Mouse (Mus musculus) lung, embryonic 16.5 days (tissue): ENCODE measurements around the gene Atad5. TPM values are rescaled to one million over a fixed set of nuclear protein-coding genes. Genes with fewer than 3 reads are reported as not detected.

Experiments used
- ATAC-seq: fragments of 200-750 bp; cut with Nextera tagmentation; 2 replicates; pipeline ENCODE4 v1.8.0; 2017; ENCODE audit warnings: low read depth, mild to moderate bottlenecking, moderate library complexity
- H3K27ac ChIP-seq: fragments of 300-500 bp; sonication (generic); 2 replicates; pipeline ENCODE4 v1.5.1; 2014; ENCODE audit warnings: mild to moderate bottlenecking, control low read depth, low read length
- H3K27me3 ChIP-seq: fragments of 300-500 bp; sonication (generic); 2 replicates; pipeline ENCODE4 v1.6.1; 2014; ENCODE audit warnings: low read depth, low read length, mixed read lengths; ENCODE audit not compliant: control insufficient read depth, insufficient read depth
- H3K36me3 ChIP-seq: fragments of 300-500 bp; sonication (generic); 2 replicates; pipeline ENCODE4 v1.6.1; 2014; ENCODE audit warnings: low read length; ENCODE audit not compliant: control insufficient read depth, insufficient read depth
- H3K4me1 ChIP-seq: fragments of 300-500 bp; sonication (generic); replicated peaks from 2 replicates; pipeline ENCODE4 v1.6.1; 2014; ENCODE audit warnings: low read length, mixed read lengths; ENCODE audit not compliant: control insufficient read depth, insufficient read depth
- H3K4me2 ChIP-seq: fragments of 300-500 bp; sonication (generic); 2 replicates; pipeline ENCODE4 v1.6.1; 2014; ENCODE audit warnings: low read depth, low read length, control low read depth
- H3K4me3 ChIP-seq: fragments of 300-500 bp; sonication (generic); 2 replicates; pipeline ENCODE4 v1.5.1; 2014; ENCODE audit warnings: mild to moderate bottlenecking, low read length, control low read depth
- H3K9ac ChIP-seq: fragments of 300-500 bp; sonication (generic); 2 replicates; pipeline ENCODE4 v1.6.1; 2014; ENCODE audit warnings: low read length, control low read depth
- H3K9me3 ChIP-seq: fragments of 300-500 bp; sonication (generic); 2 replicates; pipeline ENCODE4 v1.6.1; 2016; ENCODE audit warnings: low read length; ENCODE audit not compliant: control insufficient read depth
- WGBS: fragments of 180-500 bp; shearing (Covaris S2); extraction: QIAGEN DNeasy Blood & Tissue Kit; methylation state at CpG from one replicate; pipeline ENCODE4 v1.1.7; 2014; 5-methylcytosine and 5-hydroxymethylcytosine counted together
- polyA plus RNA-seq: library from polyadenylated mRNA; unstranded; fragments of >200 nt; fragmentation: Nextera tagmentation; extraction: Ambion mirVana; gene quantifications from 2 replicates; pipeline ENCODE4 v1.2.1, GENCODE M21; 2015

The Atad5 gene
- polyA plus RNA-seq, 1 experiment from 2014 or later: 11.5 TPM

- no peaks in the 10 kb centered on the region for H3K36me3 ChIP-seq
- no peak overlapping the region for H3K4me2 ChIP-seq
- no peak overlapping the region for H3K4me3 ChIP-seq
- H3K27me3 ChIP-seq: peaks cover 27% of the 10 kb centered on the region
- H3K9ac ChIP-seq: no peak overlapping the region
- no peaks in the 10 kb centered on the region for H3K9me3 ChIP-seq
- no peak overlapping the region for H3K27ac ChIP-seq
- H3K4me1 ChIP-seq: 0 out of 2 replicates have a peak, but pooled peaks cover 2% of the 10 kb centered on the region
- WGBS: 60% methylated on average over 8 of the region's 8 CpGs
- ATAC-seq: no peak
Measured at GRCm38 (mm10) chr11:80152376-80152775, 63.2 kb downstream of the Atad5 start.

- no peaks in the 10 kb centered on the region for H3K9me3 ChIP-seq
- peak; percentile 95 for ATAC-seq
- WGBS: 4% methylated on average over 38 of the region's 47 CpGs
- no peaks in the 10 kb centered on the region for H3K36me3 ChIP-seq
- H3K4me1 ChIP-seq: 0 out of 2 replicates have a peak, but pooled peaks cover 2% of the 10 kb centered on the region
- no peak within 1 kb of the TSS for H3K27ac ChIP-seq
- H3K9ac ChIP-seq: peak within 1 kb of the TSS; percentile 65
- peaks cover 27% of the 10 kb centered on the region for H3K27me3 ChIP-seq
- H3K4me3 ChIP-seq: peak within 1 kb of the TSS; percentile 62
- H3K4me2 ChIP-seq: peak within 1 kb of the TSS; percentile 74
Measured at GRCm38 (mm10) chr11:80153857-80154495, 64.8 kb downstream of the Atad5 start, which contains the start of gene Adap2. Gene Adap2, plus strand, starts transcription at chr11:80154105.

- Histone ChIP-seq H3K9ac (peak overlapping the region; percentile 65), H3K36me3 (no peaks in the 10 kb centered on the region), H3K4me3 (peak overlapping the region; percentile 62), H3K27ac (no peak overlapping the region), H3K4me2 (peak overlapping the region; percentile 74), H3K4me1 (0 out of 2 replicates have a peak, but pooled peaks cover 2% of the 10 kb centered on the region), H3K27me3 (peaks cover 27% of the 10 kb centered on the region), H3K9me3 (no peaks in the 10 kb centered on the region)
- ATAC-seq: no peak
- 30% methylated on average over 25 of the region's 25 CpGs for WGBS
Measured at GRCm38 (mm10) chr11:80154501-80154900, 65.3 kb downstream of the Atad5 start.

- peaks cover 27% of the 10 kb centered on the region for H3K27me3 ChIP-seq
- H3K4me2 ChIP-seq: no peak overlapping the region
- no peak overlapping the region for H3K4me3 ChIP-seq
- ATAC-seq: no peak
- WGBS: 79% methylated on average over 8 of the region's 8 CpGs
- H3K4me1 ChIP-seq: 0 out of 2 replicates have a peak, but pooled peaks cover 2% of the 10 kb centered on the region
- H3K9me3 ChIP-seq: no peaks in the 10 kb centered on the region
- H3K9ac ChIP-seq: no peak overlapping the region
- H3K27ac ChIP-seq: no peak overlapping the region
- H3K36me3 ChIP-seq: no peaks in the 10 kb centered on the region
Measured at GRCm38 (mm10) chr11:80155541-80155940, 66.3 kb downstream of the Atad5 start.

DNA sequence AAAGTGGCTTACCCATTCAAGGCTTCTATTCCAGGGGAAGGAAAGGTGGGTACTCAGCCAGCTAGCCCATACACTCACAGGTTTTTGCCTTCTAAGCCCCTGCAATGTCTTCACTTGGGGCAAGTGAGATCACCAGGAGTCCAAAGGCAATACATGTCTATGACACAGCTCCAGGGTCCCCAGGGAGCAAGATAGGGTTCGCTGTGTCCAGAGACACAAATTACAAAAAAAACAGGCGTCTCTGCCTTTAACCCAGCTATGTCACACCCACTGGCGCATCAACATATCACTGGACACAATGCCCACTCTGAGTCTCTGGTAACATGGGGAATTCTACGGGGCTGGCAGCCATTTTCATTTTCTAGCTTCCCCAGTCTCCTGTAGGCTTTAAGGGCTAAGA is 66.8 kb downstream of the Atad5 start:
- WGBS: 74% methylated on average over 4 of the region's 4 CpGs
- no peak overlapping the region for H3K9ac ChIP-seq
- H3K27ac ChIP-seq: no peak overlapping the region
- no peaks in the 10 kb centered on the region for H3K9me3 ChIP-seq
- 0 out of 2 replicates have a peak, but pooled peaks cover 2% of the 10 kb centered on the region for H3K4me1 ChIP-seq
- no peak for ATAC-seq
- H3K4me2 ChIP-seq: no peak overlapping the region
- H3K36me3 ChIP-seq: no peaks in the 10 kb centered on the region
- H3K4me3 ChIP-seq: no peak overlapping the region
- peaks cover 27% of the 10 kb centered on the region for H3K27me3 ChIP-seq

DNA sequence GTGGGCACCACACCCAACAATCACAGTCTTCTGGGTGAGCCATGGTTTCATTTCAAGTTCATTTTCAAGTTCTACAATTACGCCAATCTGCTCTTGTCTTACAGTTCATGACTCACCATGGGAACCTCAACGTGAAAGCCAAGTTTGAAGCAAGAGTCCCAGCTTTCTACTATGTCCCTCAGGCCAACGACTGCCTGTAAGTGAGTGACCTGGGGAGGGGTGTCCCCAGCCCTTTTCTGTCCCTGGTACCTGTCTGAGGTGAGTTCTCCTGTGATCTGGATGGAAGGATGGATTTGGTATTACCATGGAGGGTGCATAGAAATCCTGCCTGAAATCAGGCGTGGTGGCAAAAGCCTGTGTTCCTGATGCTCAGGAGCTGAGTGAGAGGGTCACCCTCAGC is 67.6 kb downstream of the Atad5 start:
- Histone ChIP-seq H3K4me2 (no peak overlapping the region), H3K4me3 (no peak overlapping the region), H3K27ac (no peak overlapping the region), H3K9me3 (no peaks in the 10 kb centered on the region), H3K4me1 (0 out of 2 replicates have a peak, but pooled peaks cover 2% of the 10 kb centered on the region), H3K9ac (no peak overlapping the region), H3K27me3 (peaks cover 27% of the 10 kb centered on the region), H3K36me3 (no peaks in the 10 kb centered on the region)
- ATAC-seq: no peak
- 73% methylated on average over 4 of the region's 4 CpGs for WGBS

GRCm38 (mm10) chr11:80159018-80159417 is 69.8 kb downstream of the Atad5 start:
- Histone ChIP-seq H3K27me3 (peaks cover 19% of the 10 kb centered on the region), H3K9me3 (no peaks in the 10 kb centered on the region), H3K4me3 (no peak overlapping the region), H3K36me3 (no peaks in the 10 kb centered on the region), H3K9ac (no peak overlapping the region), H3K4me2 (no peak overlapping the region), H3K4me1 (no peaks in the 10 kb centered on the region), H3K27ac (no peak overlapping the region)
- ATAC-seq: no peak
- WGBS: 70% methylated on average over 7 of the region's 7 CpGs

- no peak for ATAC-seq
- 69% methylated on average over 4 of the region's 4 CpGs for WGBS
- no peaks in the 10 kb centered on the region for H3K4me1 ChIP-seq
- H3K9ac ChIP-seq: no peak overlapping the region
- no peaks in the 10 kb centered on the region for H3K36me3 ChIP-seq
- peaks cover under 1% of the 10 kb centered on the region; the same call in 1 of the 2 replicates for H3K27me3 ChIP-seq
- no peaks in the 10 kb centered on the region for H3K9me3 ChIP-seq
- H3K4me2 ChIP-seq: no peak overlapping the region
- no peak overlapping the region for H3K4me3 ChIP-seq
- H3K27ac ChIP-seq: no peak overlapping the region
Measured at GRCm38 (mm10) chr11:80161041-80161440, 71.8 kb downstream of the Atad5 start.

GRCm38 (mm10) chr11:80163362-80164116 is 74.3 kb downstream of the Atad5 start:
- Histone ChIP-seq H3K9ac (no peak overlapping the region), H3K4me1 (no peaks in the 10 kb centered on the region), H3K27me3 (no peaks in the 10 kb centered on the region), H3K36me3 (no peaks in the 10 kb centered on the region), H3K4me3 (no peak overlapping the region), H3K9me3 (no peaks in the 10 kb centered on the region), H3K4me2 (no peak overlapping the region), H3K27ac (no peak overlapping the region)
- no peak for ATAC-seq
- WGBS: 70% methylated on average over 7 of the region's 7 CpGs
